Comparison of ENCODE assay signal across 1 mouse cellular context in the genomic region with DNA sequence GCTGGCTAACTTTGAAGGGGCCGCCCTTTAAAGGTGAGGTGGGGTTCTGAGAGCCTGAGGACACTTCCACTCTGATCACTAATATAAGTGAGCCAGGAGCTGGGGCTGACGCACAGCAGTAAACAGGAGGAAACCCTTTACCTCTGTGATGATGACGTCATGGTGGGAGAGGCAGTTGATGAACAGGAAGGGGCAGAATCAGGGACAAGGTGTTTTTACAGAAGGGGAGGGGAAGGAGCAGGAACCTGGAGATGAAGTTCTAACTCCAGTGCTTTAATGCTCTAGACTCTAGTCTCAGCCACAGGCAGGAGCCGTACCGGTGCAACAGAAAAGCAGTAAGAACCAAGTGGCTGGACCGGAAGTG.
A peak's percentile ranks its signal among the peaks of the same experiment; 100 is the strongest.
TF ChIP-seq lines count a peak whose summit lies in the region.

No protein-coding gene starts in this region.

TF ChIP-seq in CH12.LX, 34 proteins besides CTCF, POLR2A, EP300 and RAD21:
- peak; percentile 77 for TF ChIP-seq JUND (conservative IDR thresholded peaks at IDR 0.05; ENCODE audit: low read depth, low read length)
- 0 out of 2 replicates have a peak, but pooled peaks have one; percentile 36 for TF ChIP-seq UBTF (IDR thresholded peaks at IDR 0.05; ENCODE audit: low read depth, low read length)
- no peak for TF ChIP-seq MAX (IDR thresholded peaks at IDR 0.05; ENCODE audit: low read length)
- TF ChIP-seq PAX5 (IDR thresholded peaks at IDR 0.05; ENCODE audit: low read length), result no peak
- no peak; the same call in 1 of the 2 replicates for TF ChIP-seq IRF4 (IDR thresholded peaks at IDR 0.05; ENCODE audit: low read depth, low read length)
- TF ChIP-seq MAZ (IDR thresholded peaks at IDR 0.05; ENCODE audit: low read depth, low read length), result no peak
- TF ChIP-seq BHLHE40 (IDR thresholded peaks at IDR 0.05; ENCODE audit: low read depth, low read length), result no peak
- no peak; the same call in 1 of the 2 replicates for TF ChIP-seq TCF12 (IDR thresholded peaks at IDR 0.05; ENCODE audit: low read depth, low read length)
- peak; percentile 68 for TF ChIP-seq JUN (IDR thresholded peaks at IDR 0.05; ENCODE audit: insufficient read depth, low read depth, low read length)
- TF ChIP-seq ZMIZ1 (IDR thresholded peaks at IDR 0.05; ENCODE audit: low read depth, low read length), result no peak
- no peak for TF ChIP-seq USF1 (IDR thresholded peaks at IDR 0.05; ENCODE audit: low read depth, low read length)
- peak; percentile 58; the same call in 1 of the 2 replicates for TF ChIP-seq ELF1 (IDR thresholded peaks at IDR 0.05; ENCODE audit: low read depth, low read length)
- TF ChIP-seq MEF2A (IDR thresholded peaks at IDR 0.05; ENCODE audit: borderline replicate concordance, low read depth, low read length), result no peak
- no peak; the same call in 1 of the 2 replicates for TF ChIP-seq ETS1 (conservative IDR thresholded peaks at IDR 0.05; ENCODE audit: low read depth, low read length)
- TF ChIP-seq KAT2A (IDR thresholded peaks at IDR 0.05; ENCODE audit: insufficient replicate concordance, low read length), result no peak
- no peak for TF ChIP-seq GABPA (IDR thresholded peaks at IDR 0.05; ENCODE audit: insufficient replicate concordance, low read depth, low read length)
- no peak for TF ChIP-seq NRF1 (IDR thresholded peaks at IDR 0.05; ENCODE audit: low read depth, low read length)
- no peak; the same call in 1 of the 2 replicates for TF ChIP-seq SIN3A (IDR thresholded peaks at IDR 0.05; ENCODE audit: low read length)
- TF ChIP-seq MYC (IDR thresholded peaks at IDR 0.05; ENCODE audit: low read depth, low read length), result no peak
- TF ChIP-seq MXI1 (IDR thresholded peaks at IDR 0.05; ENCODE audit: low read depth, low read length), result no peak
- no peak for TF ChIP-seq CHD1 (IDR thresholded peaks at IDR 0.05; ENCODE audit: low read depth, low read length)
